Mouse (Mus musculus): ENCODE measurements around the gene Lilra6.

- TF ChIP-seq POLR2A (IDR thresholded peaks at IDR 0.05; ENCODE audit: low read depth, low read length) (no peak), CTCF (IDR thresholded peaks at IDR 0.05; ENCODE audit: borderline replicate concordance, insufficient read depth, low read length) (no peak)
These were observed 42.1 kb upstream of the Lilra6 start for GRCm38 (mm10) chr7:3957387-3957786.

Data from embryonic fibroblast, embryonic 13.5 days (primary cell).